In genomic region chr1:81090400-81090799, GRCm38 (mm10) we compare ENCODE assay signal across 29 mouse cellular contexts. TPM values are rescaled to one million over a fixed set of nuclear protein-coding genes. Genes with fewer than 3 reads are reported as not detected.
"Had no signal": no experiment of that assay in that cellular context is flagged by ENCODE, and none has a peak within 500 bp of the region (broad histone marks: within the 10 kb centered on the region; RNA-seq: fewer than 3 reads in every experiment).

No protein-coding gene starts in this region.

- H3K4me3 ChIP-seq: heart, adult 2 months; heart, embryonic 13.5 days; heart, embryonic 15.5 days; hindbrain, embryonic 13.5 days; hindbrain, embryonic 15.5 days; kidney, embryonic 15.5 days; limb, embryonic 10.5 days; limb, embryonic 12.5 days had no signal

- H3K9ac ChIP-seq: heart, embryonic 13.5 days; heart, embryonic 15.5 days; hindbrain, embryonic 13.5 days; hindbrain, embryonic 15.5 days; kidney, embryonic 15.5 days; limb, embryonic 12.5 days had no signal

- H3K4me2 ChIP-seq: heart, embryonic 11.5 days; heart, embryonic 13.5 days; heart, embryonic 15.5 days; hindbrain, embryonic 13.5 days; hindbrain, embryonic 15.5 days; kidney, embryonic 15.5 days; limb, embryonic 12.5 days had no signal

- H3K9me3 ChIP-seq: heart, embryonic 13.5 days; heart, embryonic 15.5 days; hindbrain, embryonic 13.5 days; hindbrain, embryonic 15.5 days; kidney, embryonic 15.5 days; limb, embryonic 10.5 days; limb, embryonic 12.5 days had no signal

- H3K27ac ChIP-seq: heart, adult 2 months; heart, embryonic 13.5 days; heart, embryonic 15.5 days; hindbrain, embryonic 13.5 days; hindbrain, embryonic 15.5 days; hindbrain, postnatal 0 days; kidney, embryonic 15.5 days; kidney, postnatal 0 days; limb, embryonic 10.5 days; limb, embryonic 12.5 days had no signal

- DNase-seq: gastrocnemius, postnatal 14 days; gastrocnemius, postnatal 36 days; heart, adult 11 months; heart, adult 2 months; heart, postnatal 14 days; heart, postnatal 36 days; kidney, adult 11 months; kidney, adult 2 months; kidney, adult 9 months; kidney, postnatal 14 days; kidney, postnatal 36 days; layer of hippocampus, adult 9-11 months; layer of hippocampus, postnatal 36 days; liver had no signal

- ATAC-seq: hindbrain, postnatal 0 days; intestine, embryonic 16.5 days had no signal

- H3K36me3 ChIP-seq: heart, embryonic 13.5 days; heart, embryonic 15.5 days; hindbrain, embryonic 13.5 days; hindbrain, embryonic 15.5 days; kidney, embryonic 15.5 days; limb, embryonic 10.5 days; limb, embryonic 12.5 days had no signal

- H3K4me1 ChIP-seq: heart, embryonic 15.5 days; hindbrain, embryonic 13.5 days; hindbrain, embryonic 15.5 days; kidney, embryonic 15.5 days; limb, embryonic 10.5 days; limb, embryonic 12.5 days had no signal

- H3K27me3 ChIP-seq: heart, embryonic 13.5 days; heart, embryonic 15.5 days; hindbrain, embryonic 13.5 days; hindbrain, embryonic 15.5 days; kidney, embryonic 15.5 days; limb, embryonic 12.5 days had no signal

RNA-seq across cellular contexts. Expression of gene Nyap2, which starts 13.7 kb away (rescaled TPM):
- total RNA-seq: gastrocnemius, adult 18-20 months; gastrocnemius, adult 8-10 months; gastrocnemius, postnatal 36 days; heart, adult 2 months; heart, postnatal 14 days; heart, postnatal 36 days; hematopoietic stem cell, adult 5-6 weeks had no signal
- polyA plus RNA-seq: heart, adult 2 months; heart, postnatal 0 days; kidney, postnatal 0 days; limb, embryonic 10.5 days had no signal
